Mouse (Mus musculus) bone marrow, adult 2 months (tissue): Measurements from ENCODE around the gene Galnt18.

Source experiments
- CTCF ChIP-seq: fragments of 200-500 bp; IDR thresholded peaks from 2 replicates; pipeline ENCODE4 v1.5.1; 2011; ENCODE audit warnings: low read length, control low read depth; ENCODE audit not compliant: control insufficient read depth, insufficient read depth
- POLR2A ChIP-seq: fragments of 200-500 bp; IDR thresholded peaks from 2 replicates; pipeline ENCODE4 v1.6.1; 2011; ENCODE audit warnings: low read depth, mild to moderate bottlenecking, control low read depth, low read length, borderline replicate concordance; ENCODE audit not compliant: control insufficient read depth

- TF ChIP-seq POLR2A: no peak
- no peak for TF ChIP-seq CTCF
Measured at GRCm38 (mm10) chr7:111550987-111551386, 228.8 kb downstream of the Galnt18 start.
